Mouse (Mus musculus): ENCODE results near the gene Polr2c.

GRCm38 (mm10) chr8:94850049-94850448 is 7.2 kb upstream of the Polr2c start:
- TF ChIP-seq CTCF (IDR thresholded peaks at IDR 0.05; ENCODE audit: low read depth) (no peak), EP300 (optimal IDR thresholded peaks at IDR 0.05) (no peak)

Data from stomach, postnatal 0 days (tissue).